Mouse (Mus musculus) left cerebral cortex, postnatal 36 days (tissue): ENCODE results near the gene Mgat4b. TPM values are rescaled to one million over a fixed set of nuclear protein-coding genes. Genes with fewer than 3 reads are reported as not detected.
A peak's percentile ranks its signal among the peaks of the same experiment; 100 is the strongest.

ENCODE experiments used
- DNase-seq, 2 experiments: peaks; one replicate each; pipeline ENCODE4 v3.0.0; 2021 to 2022; ENCODE audit warnings: low spot score in 2 of 2, mixed read lengths in 1 of 2
- intact Hi-C: fragments of 180-260 bp; cut with DNase I; formaldehyde crosslinking; loops from one replicate; pipeline ENCODE4 v1.15.1; 2025
- total RNA-seq, 2 experiments: library from RNA; stranded (reverse); gene quantifications; 2 replicates each; pipeline ENCODE4 v1.2.3; 2021

The Mgat4b gene
- total RNA-seq, 2 experiments from 2014 or later = 64.9 to 80.2 TPM

DNA sequence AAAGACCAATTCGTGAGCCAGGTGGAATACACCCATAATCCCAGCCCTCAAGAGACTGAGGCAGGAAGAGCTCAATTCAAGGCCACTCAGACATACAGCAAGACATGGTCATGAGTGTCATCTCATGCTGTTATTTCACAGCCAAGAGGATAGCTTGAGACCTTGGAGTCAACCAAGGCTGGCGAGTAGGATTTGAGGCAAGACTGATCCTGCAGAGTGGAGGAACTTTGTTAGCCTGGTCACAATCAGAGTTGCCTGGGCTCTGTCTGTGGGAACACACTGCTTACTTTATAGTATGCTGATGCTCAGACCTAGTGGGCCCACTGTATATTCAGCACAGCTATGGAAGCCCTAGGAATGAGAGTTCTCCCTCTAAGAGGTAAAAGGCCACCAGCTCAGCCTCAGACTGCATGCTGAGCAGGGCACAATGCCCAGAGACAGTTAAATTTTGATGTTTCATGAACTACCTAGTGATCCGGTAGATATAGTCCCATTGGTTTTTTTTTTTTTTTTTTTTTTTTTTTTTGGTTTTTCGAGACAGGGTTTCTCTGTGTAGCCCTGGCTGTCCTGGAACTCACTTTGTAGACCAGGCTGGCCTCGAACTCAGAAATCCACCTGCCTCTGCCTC is 12.4 kb upstream of the Mgat4b start:
- no peak for DNase-seq
- intact Hi-C loops = no loop called here

DNA sequence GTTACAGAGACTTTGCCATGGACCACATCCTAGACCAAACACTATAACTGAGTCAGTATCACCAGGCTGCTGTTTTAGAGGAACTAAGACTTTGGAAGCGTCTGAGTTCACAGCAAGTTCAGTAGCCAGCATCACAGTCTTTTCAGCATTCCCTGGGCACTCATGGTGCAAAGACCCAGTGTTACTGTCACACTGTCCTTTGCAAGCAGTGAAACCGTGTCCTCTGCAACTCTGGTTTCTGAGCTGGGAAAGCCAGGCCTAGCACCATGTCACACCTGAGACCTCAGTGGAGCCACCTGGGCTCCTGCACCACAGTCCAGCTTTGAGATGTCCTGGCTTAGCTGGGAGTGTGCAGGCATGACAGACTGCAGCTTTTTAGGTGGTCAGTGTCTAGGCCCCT is 11.8 kb upstream of the Mgat4b start:
- intact Hi-C loops = no loop called here
- DNase-seq = no peak

DNA sequence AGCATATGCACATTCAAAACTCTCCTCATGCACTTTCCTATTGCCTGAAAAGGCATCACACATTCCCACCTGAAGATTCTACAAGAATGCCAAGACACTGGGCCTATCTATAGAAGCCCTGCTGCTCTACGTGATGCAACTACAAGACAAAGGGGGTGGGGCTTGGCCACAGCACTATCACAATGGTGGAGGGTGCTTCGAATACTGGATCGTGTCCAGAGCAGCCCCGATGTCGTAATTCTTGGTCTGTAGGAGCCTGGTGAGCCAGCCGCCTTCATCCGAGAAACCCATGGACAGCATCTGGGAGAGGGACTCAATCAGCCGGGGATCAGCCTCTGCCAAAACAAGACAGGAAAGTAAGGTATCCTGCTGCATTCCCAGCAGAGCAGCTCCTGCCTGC is 10.1 kb upstream of the Mgat4b start:
- intact Hi-C loops = no loop called here
- no peak for DNase-seq

GRCm38 (mm10) chr11:50201590-50201989 is 9.1 kb upstream of the Mgat4b start:
- no peak for DNase-seq
- intact Hi-C loops = no loop called here

GRCm38 (mm10) chr11:50203302-50203827 is 7.3 kb upstream of the Mgat4b start:
- no peak for DNase-seq
- intact Hi-C loops = no loop called here

- intact Hi-C loops = no loop called here
- no peak for DNase-seq
These were observed 5.3 kb upstream of the Mgat4b start for GRCm38 (mm10) chr11:50205434-50205833.

DNA sequence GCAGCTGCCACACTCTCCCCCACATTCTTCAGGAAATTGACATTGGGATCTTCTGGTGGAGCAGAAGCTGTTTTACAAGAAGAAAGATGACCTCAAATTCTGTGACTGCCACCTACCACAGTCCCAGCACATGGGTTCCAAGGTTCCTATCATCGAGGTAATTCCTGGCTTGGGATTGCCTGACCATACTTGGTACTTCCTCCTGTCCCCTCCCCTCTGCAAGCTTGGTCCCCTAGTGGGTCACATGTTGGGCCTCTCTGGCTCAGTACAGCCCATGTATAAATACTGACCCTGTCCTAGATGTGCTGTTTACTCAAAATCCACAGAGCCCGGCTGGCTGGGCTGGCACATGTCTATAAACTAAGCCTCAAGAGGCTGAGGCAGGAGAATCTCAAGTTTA is 4.7 kb upstream of the Mgat4b start:
- DNase-seq = no peak
- intact Hi-C loops = no loop called here

GRCm38 (mm10) chr11:50207344-50207743 is 3.3 kb upstream of the Mgat4b start:
- DNase-seq = no peak
- intact Hi-C loops = no loop called here

- DNase-seq = no peak
- intact Hi-C loops = no loop called here
These were observed 2.7 kb upstream of the Mgat4b start for GRCm38 (mm10) chr11:50208039-50208438.

- intact Hi-C loops = loop anchor here (2.0 kb wide), 1 partner anchor 15 kb away; no protein-coding TSS in a partner anchor
- DNase-seq = peak; percentile 77 to 80
These were observed 587 bp upstream of the Mgat4b start for GRCm38 (mm10) chr11:50210101-50210504.

DNA sequence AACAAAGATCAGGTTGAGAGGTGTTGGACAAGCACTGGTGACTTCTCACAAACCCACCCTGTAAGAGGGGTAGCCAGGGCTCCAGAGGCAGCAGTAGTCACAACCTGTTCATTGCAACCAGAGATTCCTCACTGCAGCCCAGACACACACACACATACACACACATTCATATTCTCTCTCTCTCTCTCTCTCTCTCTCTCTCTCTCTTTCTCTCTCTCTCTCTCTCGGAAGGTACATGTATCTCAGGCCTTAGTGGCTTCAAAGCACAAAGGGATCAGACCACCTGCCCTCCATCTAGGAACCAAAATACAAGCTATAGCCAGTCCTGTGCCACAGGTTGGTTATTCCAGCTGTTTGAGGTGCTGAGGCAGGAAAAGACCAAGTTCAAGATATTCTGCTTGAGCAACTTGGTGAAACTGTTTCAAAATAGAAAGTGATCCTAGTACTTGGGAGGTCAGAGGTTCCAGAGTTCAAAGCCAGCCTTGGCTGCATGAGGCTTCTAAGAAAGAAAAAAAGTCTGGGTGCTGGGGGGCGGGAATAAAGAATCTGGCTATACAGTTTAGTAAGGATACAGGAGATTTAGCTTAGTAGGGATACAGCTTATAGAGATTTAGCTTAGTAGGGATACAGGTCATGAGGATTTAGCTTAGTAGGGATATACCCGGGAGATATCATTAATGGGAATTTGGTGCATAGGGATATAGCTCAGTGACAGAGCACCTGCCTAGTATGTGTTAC is 801 bp downstream of the Mgat4b start:
- intact Hi-C loops = loop anchor here (2.0 kb wide), 1 partner anchor 13 kb away; no protein-coding TSS in a partner anchor
- peak in 1 of 2 experiments; percentile 39 for DNase-seq

- intact Hi-C loops = no loop called here
- no peak for DNase-seq
These were observed 1.5 kb downstream of the Mgat4b start for GRCm38 (mm10) chr11:50212060-50212739.

- intact Hi-C loops = no loop called here
- peak in 1 of 2 experiments; percentile 51 for DNase-seq
These were observed 2.4 kb downstream of the Mgat4b start for GRCm38 (mm10) chr11:50212848-50213758.

- no peak for DNase-seq
- intact Hi-C loops = no loop called here
These were observed 3.9 kb downstream of the Mgat4b start for GRCm38 (mm10) chr11:50214631-50215030.

DNA sequence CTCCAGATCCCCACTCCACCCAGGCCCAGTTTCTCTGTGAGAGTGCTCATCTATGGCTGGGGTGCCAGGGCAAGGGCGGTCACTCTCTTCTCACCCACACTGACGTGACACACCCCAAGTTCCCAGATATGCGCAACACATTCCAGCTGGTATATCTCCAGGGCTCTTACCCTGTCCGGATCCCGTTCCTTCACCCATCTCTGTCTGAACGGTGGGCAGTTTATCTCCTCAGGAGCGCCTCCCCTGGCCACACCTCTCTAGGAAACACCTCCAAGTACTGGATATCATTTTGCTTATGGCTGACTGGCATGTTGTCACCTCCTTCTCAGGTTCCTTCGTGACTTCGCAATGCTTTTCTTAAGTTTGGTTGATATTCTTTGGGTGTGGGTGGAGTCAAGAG is 4.9 kb downstream of the Mgat4b start:
- no peak for DNase-seq
- intact Hi-C loops = no loop called here

DNA sequence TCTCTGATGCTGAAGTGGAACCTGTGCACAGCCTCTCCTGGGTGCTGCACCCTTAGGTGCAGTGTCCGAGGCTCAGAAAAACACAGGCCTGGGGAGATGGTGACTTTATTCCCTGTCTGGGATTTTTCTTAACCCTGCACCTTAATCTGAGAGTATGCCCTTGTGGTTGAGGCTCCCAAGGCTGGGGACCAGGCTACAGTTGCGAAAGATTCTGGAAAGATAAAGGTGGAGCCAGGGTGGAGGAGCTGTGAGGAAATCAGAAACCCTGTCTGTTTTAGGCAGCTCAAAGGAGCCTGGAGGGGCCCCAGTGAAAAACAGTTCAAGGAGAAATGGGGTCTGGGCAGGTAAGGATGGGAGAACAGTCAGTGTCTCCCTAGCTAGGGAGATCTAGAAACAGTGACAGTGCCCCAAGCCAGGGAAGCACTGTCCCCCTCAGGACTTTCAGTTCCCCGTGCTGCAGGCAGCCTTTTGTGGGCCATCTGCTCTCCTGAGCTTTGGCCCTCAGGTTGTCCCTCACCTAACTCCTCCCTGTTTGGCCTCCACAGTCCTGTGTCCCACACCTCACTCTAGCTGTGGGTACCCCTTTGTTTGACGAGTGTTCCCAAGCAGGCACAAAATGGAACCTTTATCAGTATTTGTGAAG is 6.2 kb downstream of the Mgat4b start:
- DNase-seq = no peak
- intact Hi-C loops = no loop called here

- DNase-seq = no peak
- intact Hi-C loops = no loop called here
These were observed 7.1 kb downstream of the Mgat4b start for GRCm38 (mm10) chr11:50217811-50218210.

- intact Hi-C loops = no loop called here
- DNase-seq = no peak
These were observed 9.1 kb downstream of the Mgat4b start for GRCm38 (mm10) chr11:50219833-50220232.
